Mouse (Mus musculus): ENCODE measurements at regions not wholly inside any gene's neighbourhood (a gene's known extent, or its start where the extent isn't known, plus 50 kb on each side); places are given as distances from the start of the nearest gene placed in this dataset.

GRCm38 (mm10) chr14:105647166-105647565, 249.5 kb downstream of the Spry2 start:
- no peak for ATAC-seq (ENCODE audit: low FRiP score)
- Histone ChIP-seq H3K36me3 (no peaks in the 10 kb centered on the region), H3K4me2 (replicated peaks) (no peak overlapping the region), H3K9me3 (replicated peaks) (no peaks in the 10 kb centered on the region), H3K4me1 (no peaks in the 10 kb centered on the region), H3K4me3 (no peak overlapping the region), H3K27me3 (no peaks in the 10 kb centered on the region), H3K9ac (no peak overlapping the region), H3K27ac (no peak overlapping the region)
- 87% methylated on average over 3 of the region's 3 CpGs for WGBS

- 88% methylated on average over 2 of the region's 2 CpGs for WGBS
- no peaks in the 10 kb centered on the region for H3K27me3 ChIP-seq
- H3K36me3 ChIP-seq, result no peaks in the 10 kb centered on the region
- no peaks in the 10 kb centered on the region for H3K4me1 ChIP-seq
- H3K4me2 ChIP-seq (replicated peaks), result no peak overlapping the region
- ATAC-seq (ENCODE audit: low FRiP score), result no peak
- H3K9me3 ChIP-seq (replicated peaks), result no peaks in the 10 kb centered on the region
- H3K27ac ChIP-seq, result no peak overlapping the region
- no peak overlapping the region for H3K9ac ChIP-seq
- H3K4me3 ChIP-seq, result no peak overlapping the region
Measured at GRCm38 (mm10) chr14:105644428-105644827, 252.2 kb downstream of the Spry2 start.

- H3K9me3 ChIP-seq (replicated peaks), result no peaks in the 10 kb centered on the region
- no peaks in the 10 kb centered on the region for H3K4me1 ChIP-seq
- no peak overlapping the region for H3K4me3 ChIP-seq
- no peaks in the 10 kb centered on the region for H3K27me3 ChIP-seq
- no peaks in the 10 kb centered on the region for H3K36me3 ChIP-seq
- H3K27ac ChIP-seq, result no peak overlapping the region
- no peak for ATAC-seq (ENCODE audit: low FRiP score)
- no peak overlapping the region for H3K9ac ChIP-seq
- 79% methylated on average over 7 of the region's 7 CpGs for WGBS
- H3K4me2 ChIP-seq (replicated peaks), result no peak overlapping the region
Measured at GRCm38 (mm10) chr14:105643285-105643957, 253.2 kb downstream of the Spry2 start.

- H3K4me2 ChIP-seq (replicated peaks), result no peak overlapping the region
- H3K27ac ChIP-seq, result peak overlapping the region; percentile 80; the same call in 1 of the 2 replicates
- no peaks in the 10 kb centered on the region for H3K36me3 ChIP-seq
- no peak for ATAC-seq (ENCODE audit: low FRiP score)
- H3K4me3 ChIP-seq, result no peak overlapping the region
- no peaks in the 10 kb centered on the region for H3K9me3 ChIP-seq (replicated peaks)
- H3K27me3 ChIP-seq, result no peaks in the 10 kb centered on the region
- 95% methylated on average over 4 of the region's 4 CpGs for WGBS
- peaks cover 21% of the 10 kb centered on the region for H3K4me1 ChIP-seq
- no peak overlapping the region for H3K9ac ChIP-seq
Measured at GRCm38 (mm10) chr14:105632335-105632734, 264.3 kb downstream of the Spry2 start.

- peak overlapping the region; percentile 80 for H3K27ac ChIP-seq
Measured at GRCm38 (mm10) chr14:105631681-105632031, 265.0 kb downstream of the Spry2 start.

GRCm38 (mm10) chr14:105630867-105631680, 265.5 kb downstream of the Spry2 start:
- Histone ChIP-seq H3K4me2 (replicated peaks) (peak overlapping the region; percentile 36), H3K9ac (0 out of 2 replicates have a peak overlapping the region, but pooled peaks have one; percentile 8), H3K27me3 (no peaks in the 10 kb centered on the region), H3K27ac (peak overlapping the region; percentile 80), H3K4me3 (no peak overlapping the region), H3K9me3 (replicated peaks) (no peaks in the 10 kb centered on the region), H3K4me1 (peaks cover 21% of the 10 kb centered on the region), H3K36me3 (no peaks in the 10 kb centered on the region)
- ATAC-seq (ENCODE audit: low FRiP score), result peak; percentile 84
- 44% methylated on average over 9 of the region's 9 CpGs for WGBS

More at GRCm38 (mm10) chr14:105631681-105632031, 265.0 kb downstream of the Spry2 start:
- no peaks in the 10 kb centered on the region for H3K9me3 ChIP-seq (replicated peaks)
- peaks cover 21% of the 10 kb centered on the region for H3K4me1 ChIP-seq
- H3K4me3 ChIP-seq, result no peak overlapping the region
- no peak overlapping the region for H3K9ac ChIP-seq
- peak; percentile 72 for ATAC-seq (ENCODE audit: low FRiP score)
- H3K4me2 ChIP-seq (replicated peaks), result peak overlapping the region; percentile 36; the same call in 1 of the 2 replicates
- H3K36me3 ChIP-seq, result no peaks in the 10 kb centered on the region
- H3K27me3 ChIP-seq, result no peaks in the 10 kb centered on the region
- 46% methylated on average over 5 of the region's 5 CpGs for WGBS

GRCm38 (mm10) chr14:105630444-105630843, 266.2 kb downstream of the Spry2 start:
- Histone ChIP-seq H3K4me3 (no peak overlapping the region), H3K36me3 (no peaks in the 10 kb centered on the region), H3K9ac (no peak overlapping the region), H3K4me1 (peaks cover 21% of the 10 kb centered on the region), H3K27ac (peak overlapping the region; percentile 80), H3K27me3 (no peaks in the 10 kb centered on the region), H3K9me3 (replicated peaks) (no peaks in the 10 kb centered on the region), H3K4me2 (replicated peaks) (peak overlapping the region; percentile 36)
- peak; percentile 53 for ATAC-seq (ENCODE audit: low FRiP score)
- 59% methylated on average over 5 of the region's 5 CpGs for WGBS

- H3K4me1 ChIP-seq, result peaks cover 21% of the 10 kb centered on the region
- ATAC-seq (ENCODE audit: low FRiP score), result no peak
- H3K4me2 ChIP-seq (replicated peaks), result no peak overlapping the region
- WGBS, result 76% methylated on average over 3 of the region's 3 CpGs
- no peak overlapping the region for H3K4me3 ChIP-seq
- H3K9me3 ChIP-seq (replicated peaks), result no peaks in the 10 kb centered on the region
- no peak overlapping the region for H3K9ac ChIP-seq
- H3K27ac ChIP-seq, result no peak overlapping the region
- no peaks in the 10 kb centered on the region for H3K36me3 ChIP-seq
- H3K27me3 ChIP-seq, result no peaks in the 10 kb centered on the region
Measured at GRCm38 (mm10) chr14:105628673-105629072, 267.9 kb downstream of the Spry2 start.

GRCm38 (mm10) chr14:105624387-105624786, 272.2 kb downstream of the Spry2 start:
- Histone ChIP-seq H3K27ac (no peak overlapping the region), H3K4me3 (no peak overlapping the region), H3K4me2 (replicated peaks) (no peak overlapping the region), H3K9ac (no peak overlapping the region), H3K4me1 (peaks cover 7% of the 10 kb centered on the region), H3K9me3 (replicated peaks) (no peaks in the 10 kb centered on the region), H3K27me3 (no peaks in the 10 kb centered on the region), H3K36me3 (no peaks in the 10 kb centered on the region)
- ATAC-seq (ENCODE audit: low FRiP score), result no peak
- 82% methylated on average over 7 of the region's 7 CpGs for WGBS

GRCm38 (mm10) chr14:105622166-105622565, 274.5 kb downstream of the Spry2 start:
- Histone ChIP-seq H3K4me2 (replicated peaks) (no peak overlapping the region), H3K36me3 (no peaks in the 10 kb centered on the region), H3K9me3 (replicated peaks) (no peaks in the 10 kb centered on the region), H3K27me3 (no peaks in the 10 kb centered on the region), H3K4me1 (no peaks in the 10 kb centered on the region), H3K4me3 (no peak overlapping the region), H3K9ac (no peak overlapping the region), H3K27ac (no peak overlapping the region)
- WGBS, result 96% methylated on average over 5 of the region's 5 CpGs
- no peak for ATAC-seq (ENCODE audit: low FRiP score)

GRCm38 (mm10) chr14:105621124-105621523, 275.5 kb downstream of the Spry2 start:
- Histone ChIP-seq H3K9me3 (replicated peaks) (no peaks in the 10 kb centered on the region), H3K4me3 (no peak overlapping the region), H3K36me3 (no peaks in the 10 kb centered on the region), H3K27ac (no peak overlapping the region), H3K4me1 (no peaks in the 10 kb centered on the region), H3K27me3 (no peaks in the 10 kb centered on the region), H3K4me2 (replicated peaks) (no peak overlapping the region), H3K9ac (no peak overlapping the region)
- 82% methylated on average over 6 of the region's 6 CpGs for WGBS
- no peak for ATAC-seq (ENCODE audit: low FRiP score)

GRCm38 (mm10) chr14:105619449-105619848, 277.2 kb downstream of the Spry2 start:
- H3K36me3 ChIP-seq, result no peaks in the 10 kb centered on the region
- no peak overlapping the region for H3K4me3 ChIP-seq
- no peak overlapping the region for H3K27ac ChIP-seq
- WGBS, result 91% methylated on average over 8 of the region's 8 CpGs
- no peak for ATAC-seq (ENCODE audit: low FRiP score)
- no peaks in the 10 kb centered on the region for H3K27me3 ChIP-seq
- no peak overlapping the region for H3K4me2 ChIP-seq (replicated peaks)
- H3K9me3 ChIP-seq (replicated peaks), result no peaks in the 10 kb centered on the region
- no peak overlapping the region for H3K9ac ChIP-seq
- H3K4me1 ChIP-seq, result no peaks in the 10 kb centered on the region
